Mouse (Mus musculus) urinary bladder, postnatal 4 days (tissue): Measurements from ENCODE around the gene Ifna9.
"Not testable (repeated sequence)": the region's sequence is repeated elsewhere in the genome, so short reads cannot be mapped to it uniquely, and the experiment has no call there.

ENCODE experiments used
- DNase-seq, 2 experiments: peaks; one replicate each; pipeline ENCODE4 v3.0.0; 2021 to 2022; ENCODE audit warnings: low spot score in 2 of 2

The Ifna9 gene

GRCm38 (mm10) chr4:88592285-88592684 lies at the start of gene Ifna9:
Gene Ifna9, minus strand, starts transcription at chr4:88592385.
- DNase-seq = no peak

GRCm38 (mm10) chr4:88641077-88641831 lies 49.1 kb upstream of the Ifna9 start:
- DNase-seq = peak; percentile 79 to 97

DNA sequence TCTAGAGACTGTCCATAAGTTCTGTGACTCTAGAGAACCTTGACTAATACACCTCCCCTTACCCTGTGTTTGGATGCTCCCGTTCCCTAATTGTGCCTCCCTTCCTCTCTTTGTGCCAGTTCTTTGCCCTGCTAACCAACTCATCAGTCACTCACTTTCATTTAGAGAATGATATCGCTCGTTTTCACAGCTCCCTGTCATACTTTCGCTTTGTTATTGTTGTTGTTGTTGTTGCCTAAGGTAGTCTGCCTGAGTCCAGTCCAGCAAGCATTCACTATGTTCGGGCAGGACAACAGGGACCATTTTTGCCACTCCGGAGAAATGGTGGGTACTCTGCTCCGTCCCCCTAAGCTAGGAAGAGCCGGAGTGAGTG lies 48.5 kb upstream of the Ifna9 start:
- no peak for DNase-seq

DNA sequence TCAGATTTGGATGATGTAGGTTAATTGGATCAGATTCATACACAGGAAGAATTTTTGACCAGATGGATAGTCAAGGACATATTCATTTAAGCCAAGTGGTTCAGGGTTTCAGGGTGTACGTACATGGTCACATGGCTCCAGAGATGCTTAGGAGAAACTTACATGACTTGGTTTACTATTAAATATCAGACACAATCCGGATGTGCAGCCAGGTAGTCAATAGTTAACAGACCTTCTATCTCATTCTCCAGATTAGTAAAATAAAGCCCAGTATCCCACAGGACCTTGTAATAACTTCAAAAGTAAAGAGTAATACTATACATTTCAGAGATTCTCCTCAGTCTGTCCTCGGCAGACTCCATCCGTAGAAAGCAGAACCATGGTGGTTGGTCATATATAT lies 42.1 kb upstream of the Ifna9 start, which contains the start of gene C87499:
Gene C87499, minus strand, starts transcription at position 101 of the 400 bp plus-strand sequence.
- DNase-seq = no peak

- no peak for DNase-seq
These were observed 11.1 kb upstream of the Ifna9 start, which contains the start of gene Ifna12 for GRCm38 (mm10) chr4:88603276-88603675. Gene Ifna12, minus strand, starts transcription at chr4:88603376.

DNA sequence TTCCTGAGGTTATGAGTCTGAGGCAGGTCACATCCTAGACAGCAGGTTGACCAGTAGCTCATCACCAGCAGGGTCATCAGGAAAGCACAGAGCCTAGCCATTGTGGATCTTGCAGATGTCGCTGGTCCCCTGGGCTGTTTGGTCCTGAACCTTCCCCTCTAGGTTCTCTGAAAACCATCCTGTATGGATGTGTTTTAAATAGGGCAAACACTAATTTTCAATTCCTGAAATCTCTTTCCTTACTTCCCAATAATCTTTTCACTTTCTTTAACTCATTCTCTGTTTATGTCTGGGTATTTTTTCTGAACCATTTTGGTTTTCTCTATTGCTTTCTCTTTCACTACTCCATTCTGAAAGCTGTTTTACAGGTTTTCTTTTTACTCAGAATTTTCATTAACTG lies 20.5 kb downstream of the Ifna9 start, which contains the start of gene Ifna14:
Gene Ifna14, minus strand, starts transcription at position 101 of the 400 bp plus-strand sequence.
- no peak for DNase-seq

DNA sequence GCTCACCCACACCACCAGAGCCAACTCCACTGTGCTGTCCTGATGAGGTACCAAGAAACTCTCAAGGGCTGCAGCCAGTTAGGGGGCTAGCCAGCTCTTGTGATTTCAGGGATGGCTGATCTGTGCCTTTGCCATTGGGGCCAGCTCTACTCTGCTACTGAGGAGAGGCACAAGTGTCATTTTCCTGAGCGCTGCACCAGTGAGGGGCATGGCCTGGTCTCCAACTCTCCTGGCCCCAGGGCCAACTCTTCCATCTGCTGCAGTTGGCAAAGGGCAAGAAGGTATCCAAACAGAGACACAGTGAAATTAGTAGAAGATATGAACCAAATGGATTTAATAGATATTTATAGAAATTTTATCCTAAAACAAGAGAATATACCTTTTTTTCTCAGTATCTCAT lies 30.4 kb downstream of the Ifna9 start:
- no peak for DNase-seq

DNA sequence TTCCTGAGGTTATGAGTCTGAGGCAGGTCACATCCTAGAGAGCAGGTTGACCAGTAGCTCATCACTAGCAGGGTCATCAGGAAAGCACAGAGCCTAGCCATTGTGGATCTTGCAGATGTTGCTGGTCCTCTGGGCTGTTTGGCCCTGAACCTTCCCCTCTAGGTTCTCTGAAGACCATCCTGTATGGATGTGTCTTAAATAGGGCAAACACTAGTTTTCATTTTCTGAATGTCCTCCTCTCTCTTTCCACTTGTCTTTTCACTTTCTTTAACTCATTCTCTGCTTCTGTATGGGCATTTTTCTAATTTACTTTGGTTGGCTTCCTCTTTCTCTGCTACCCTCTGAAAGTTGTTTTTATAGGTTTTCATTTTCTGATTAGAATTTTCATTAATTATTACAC lies 34.0 kb downstream of the Ifna9 start, which contains the start of gene Ifna15:
Gene Ifna15, minus strand, starts transcription at position 101 of the 400 bp plus-strand sequence.
- DNase-seq = not testable (repeated sequence)

GRCm38 (mm10) chr4:88550161-88550945 lies 41.8 kb downstream of the Ifna9 start:
- DNase-seq = peak; percentile 49 to 74

- DNase-seq = no peak
These were observed 44.2 kb downstream of the Ifna9 start for GRCm38 (mm10) chr4:88547986-88548385.

DNA sequence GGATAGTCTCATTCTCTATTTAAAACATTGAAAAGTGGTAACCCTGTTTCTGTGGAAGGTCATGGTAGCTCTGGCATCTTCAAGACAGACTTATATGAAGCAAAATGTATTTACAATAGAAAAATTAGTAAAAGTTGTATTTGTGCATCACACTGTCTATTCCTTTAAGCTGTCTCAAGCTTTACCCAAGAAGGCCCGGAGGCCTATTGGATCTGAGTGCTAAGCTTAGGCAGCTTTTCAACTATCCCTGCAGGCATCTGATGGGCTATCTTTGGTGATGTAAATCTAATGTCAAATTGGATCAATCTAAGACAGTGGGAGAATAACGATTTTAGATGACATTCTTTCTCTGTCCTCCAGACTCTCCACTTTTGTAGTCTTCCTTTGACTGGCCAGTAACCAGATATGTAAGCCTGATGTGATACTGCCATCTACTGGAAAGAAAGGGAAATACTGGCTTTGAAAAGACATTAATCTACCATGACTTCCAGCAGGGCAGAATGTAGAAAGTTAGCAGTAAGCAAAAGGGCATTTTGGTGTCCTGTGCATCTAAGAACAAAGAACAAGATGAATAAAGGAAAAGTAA lies 48.4 kb downstream of the Ifna9 start:
- DNase-seq = no peak
